Mouse (Mus musculus): ENCODE results near the gene Atp4b.

Atp4b gene

DNA sequence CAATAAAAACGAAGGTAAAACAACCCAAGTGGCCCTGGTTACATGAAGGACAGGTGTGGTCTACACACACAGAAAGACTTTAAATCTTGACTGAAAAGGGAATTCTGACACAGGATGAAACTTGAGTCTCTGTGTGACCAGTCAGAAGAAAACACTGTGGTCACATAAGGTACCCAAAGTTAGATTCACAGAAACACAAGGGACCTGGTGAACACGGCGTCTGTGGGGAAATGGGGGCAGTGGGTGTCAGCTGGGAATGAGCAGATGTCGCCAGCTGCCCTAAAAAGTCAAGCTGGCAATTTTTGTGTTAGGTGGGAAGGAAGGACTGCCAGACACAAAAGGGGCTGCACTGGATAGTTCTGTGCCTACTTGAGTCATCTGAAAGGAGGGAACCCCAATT is 13.6 kb downstream of the Atp4b start:
- DNase-seq (ENCODE audit: low read depth, low spot score) = no peak

DNA sequence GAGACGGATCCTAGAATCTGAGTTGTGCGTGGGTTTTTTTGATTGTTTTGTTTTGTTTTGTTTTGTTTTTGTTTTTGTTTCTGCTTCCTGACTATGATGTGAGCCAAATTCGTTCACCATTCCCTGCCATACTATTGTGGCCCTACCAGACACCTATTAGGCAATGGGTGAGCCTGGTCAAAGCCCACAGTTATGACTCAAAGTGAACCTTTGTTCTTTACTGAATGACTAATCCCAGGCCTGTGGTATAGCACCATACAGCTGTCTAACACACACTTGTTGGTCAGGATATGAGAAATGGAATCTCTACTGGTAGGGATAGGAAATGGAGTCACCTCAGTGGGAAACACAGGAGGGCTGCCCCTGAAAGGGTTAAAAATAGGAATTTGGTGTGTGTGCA is 14.1 kb downstream of the Atp4b start:
- peak; percentile 71 for DNase-seq (ENCODE audit: low read depth, low spot score)

DNA sequence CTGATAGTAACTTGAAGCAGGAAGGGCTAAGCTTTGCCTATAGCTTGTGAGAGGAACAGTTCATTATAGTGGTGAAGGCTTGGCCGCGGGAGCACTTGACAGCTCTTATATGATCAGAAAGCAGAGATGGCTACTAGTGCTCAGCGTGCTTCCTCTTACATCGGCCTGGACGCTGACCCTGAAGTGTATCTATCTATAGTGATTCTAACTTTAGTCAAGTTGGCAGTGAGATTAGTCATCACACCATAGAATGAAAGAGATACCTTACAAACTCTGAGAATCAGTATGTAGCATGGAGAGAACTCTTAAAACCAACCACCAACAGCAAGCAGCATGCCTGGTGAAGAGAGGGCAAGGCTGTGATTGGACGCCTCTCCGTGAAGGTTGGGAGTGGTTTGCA is 15.0 kb downstream of the Atp4b start:
- DNase-seq (ENCODE audit: low read depth, low spot score) = no peak

DNA sequence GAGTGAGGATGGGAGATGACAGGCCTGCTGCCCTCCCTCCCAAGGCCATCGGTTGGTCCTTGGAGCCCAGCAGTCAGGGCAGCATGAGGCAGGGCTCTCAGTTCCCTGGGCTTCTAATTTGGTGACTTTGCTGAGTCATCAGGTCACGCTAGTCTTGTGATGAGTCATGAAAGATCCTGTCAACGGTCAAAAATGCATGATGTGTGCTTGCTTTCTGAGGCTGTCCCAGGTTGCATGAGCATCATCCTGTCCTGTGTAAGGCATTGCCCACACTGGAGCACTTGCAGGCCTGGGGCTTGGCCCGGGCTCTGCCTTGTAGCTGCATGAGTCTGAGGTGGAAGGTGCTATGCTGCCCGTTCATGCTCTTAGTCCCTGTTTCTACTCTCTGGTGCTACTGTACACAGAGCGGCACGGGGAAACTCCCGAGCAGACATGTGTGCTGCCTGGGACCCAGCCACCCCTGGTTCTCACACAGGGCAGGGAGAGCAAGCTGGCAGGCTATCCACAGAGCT is 23.4 kb downstream of the Atp4b start:
- peak; percentile 95 for DNase-seq (ENCODE audit: low read depth, low spot score)

DNA sequence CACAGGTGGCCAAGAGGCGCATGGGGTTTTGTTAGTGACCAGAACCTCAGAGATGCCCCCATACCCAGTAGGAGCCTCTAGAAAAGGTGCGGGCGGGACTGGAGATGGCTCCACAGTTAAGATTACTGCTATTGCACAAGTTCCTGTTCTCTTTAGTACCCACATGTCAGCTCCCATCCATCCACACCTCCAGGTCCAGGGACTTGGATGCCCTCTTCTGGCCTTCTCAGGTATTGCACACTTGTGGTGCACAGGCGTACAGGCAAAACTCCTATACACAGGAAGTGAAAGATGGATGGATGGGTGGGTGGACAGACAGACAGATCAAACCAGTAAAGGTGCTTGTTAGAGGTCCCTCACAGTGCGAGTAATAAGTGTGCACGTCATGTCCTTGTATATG is 34.8 kb downstream of the Atp4b start:
- DNase-seq (ENCODE audit: low read depth, low spot score) = peak; percentile 50

DNA sequence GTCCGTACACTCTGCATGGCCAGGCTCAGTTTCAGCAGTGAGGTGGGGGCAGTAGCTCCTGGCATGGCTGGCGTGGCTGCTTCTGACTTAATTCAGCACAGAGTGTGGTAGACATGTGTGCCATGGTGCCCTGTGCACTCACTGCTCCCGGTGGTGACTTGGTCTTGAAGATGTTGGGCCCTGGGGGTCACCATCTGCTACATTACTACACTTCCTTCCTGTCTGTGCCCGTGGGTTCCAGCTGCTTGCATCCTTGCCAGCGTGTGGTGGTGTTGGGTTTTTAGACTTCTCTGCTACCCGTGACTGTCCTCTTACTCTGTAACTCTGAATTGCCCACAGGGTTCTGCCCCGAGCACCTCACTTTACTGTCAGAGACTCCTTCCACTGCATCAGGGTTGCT is 36.4 kb downstream of the Atp4b start:
- DNase-seq (ENCODE audit: low read depth, low spot score) = no peak

DNA sequence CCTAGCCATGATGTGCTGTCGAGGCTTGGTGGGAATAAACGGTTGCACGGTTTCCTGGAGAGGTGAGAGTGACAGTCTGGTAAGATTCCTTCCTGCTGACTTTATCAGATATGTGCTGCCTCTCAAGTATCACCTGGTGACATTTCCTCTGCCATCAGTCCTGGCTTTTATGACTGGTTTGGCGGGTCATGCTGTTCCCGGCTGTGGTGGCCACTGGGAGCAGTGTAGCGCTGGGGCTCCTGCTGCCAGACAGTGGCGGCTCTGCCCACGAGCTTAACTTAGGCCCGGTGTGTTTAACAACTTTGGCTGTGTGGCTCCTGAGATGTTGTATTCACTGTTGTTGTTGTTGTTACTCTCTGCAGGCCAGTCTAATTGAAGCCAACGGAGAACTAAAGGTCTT is 39.9 kb downstream of the Atp4b start:
- no peak for DNase-seq (ENCODE audit: low read depth, low spot score)

DNA sequence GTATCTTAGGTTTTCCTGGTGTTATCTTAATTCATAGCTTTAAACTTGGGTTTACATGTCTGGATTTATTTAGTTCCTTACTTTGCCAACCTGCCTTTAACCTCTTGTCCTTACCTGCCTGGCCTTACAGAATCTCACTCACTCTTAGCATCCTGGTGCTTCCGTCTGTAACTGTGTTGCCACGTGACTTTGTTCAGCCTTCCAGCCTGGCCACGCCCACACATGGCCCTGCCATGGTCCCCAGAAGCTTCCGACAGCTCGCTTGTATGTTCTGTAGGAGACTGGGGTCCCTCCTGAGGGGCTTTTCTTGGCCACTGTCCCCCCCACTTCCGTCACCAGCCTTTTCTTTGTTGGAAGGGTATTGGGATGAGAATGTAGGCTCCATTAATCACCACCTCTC is 40.4 kb downstream of the Atp4b start:
- no peak for DNase-seq (ENCODE audit: low read depth, low spot score)

DNA sequence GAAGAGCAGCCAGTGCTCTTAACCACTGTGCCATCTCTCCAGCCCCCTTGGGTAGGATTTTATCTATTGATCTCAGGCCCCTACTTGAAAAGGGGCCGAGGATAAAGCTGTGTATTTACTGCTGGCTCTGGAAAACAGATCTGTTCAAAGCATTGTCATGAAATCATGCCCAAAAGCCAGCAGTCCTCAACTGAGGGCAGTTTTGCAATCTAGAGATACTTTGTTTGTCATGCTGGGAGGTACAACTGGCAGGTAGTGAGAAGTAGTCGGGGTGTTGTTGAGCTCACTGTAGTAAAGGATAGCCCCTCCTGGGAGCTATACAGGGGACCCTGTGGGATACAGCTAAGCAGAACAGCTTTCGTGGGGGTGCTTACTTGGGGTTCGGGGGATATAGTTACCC is 42.7 kb downstream of the Atp4b start:
- no peak for DNase-seq (ENCODE audit: low read depth, low spot score)

DNA sequence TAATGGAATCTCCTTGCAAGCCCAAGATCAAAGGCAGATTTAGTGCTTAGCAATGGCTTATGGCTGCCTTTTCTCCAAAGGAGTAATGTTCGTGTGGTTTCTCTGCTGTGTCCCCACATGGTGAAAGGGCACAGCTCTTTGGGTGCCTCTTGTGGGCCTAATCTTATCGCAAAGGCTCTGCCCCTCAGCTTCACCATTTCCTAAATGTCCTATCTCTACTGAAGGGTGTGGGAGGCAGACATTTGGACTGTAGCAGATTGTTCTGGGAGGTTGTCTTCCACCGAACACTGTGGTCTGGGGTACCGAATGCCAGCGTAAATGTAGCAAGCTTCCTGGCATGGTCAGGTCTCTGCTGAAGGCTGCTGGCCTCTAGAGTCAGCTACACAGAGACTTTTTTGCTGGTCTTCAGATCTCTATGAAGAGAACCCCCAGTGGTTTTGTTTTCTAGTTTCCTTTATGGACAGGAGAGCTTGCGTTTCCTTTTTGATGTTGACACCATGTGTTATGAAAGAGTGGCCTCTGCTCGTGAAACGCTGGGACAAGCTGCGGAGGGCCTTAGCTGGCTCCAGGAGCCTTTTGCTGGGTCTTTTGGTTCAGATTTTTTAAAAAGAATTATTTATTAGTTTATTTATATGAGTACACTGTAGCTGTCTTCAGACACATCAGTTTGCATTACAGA is 43.3 kb downstream of the Atp4b start:
- DNase-seq (ENCODE audit: low read depth, low spot score) = no peak

DNA sequence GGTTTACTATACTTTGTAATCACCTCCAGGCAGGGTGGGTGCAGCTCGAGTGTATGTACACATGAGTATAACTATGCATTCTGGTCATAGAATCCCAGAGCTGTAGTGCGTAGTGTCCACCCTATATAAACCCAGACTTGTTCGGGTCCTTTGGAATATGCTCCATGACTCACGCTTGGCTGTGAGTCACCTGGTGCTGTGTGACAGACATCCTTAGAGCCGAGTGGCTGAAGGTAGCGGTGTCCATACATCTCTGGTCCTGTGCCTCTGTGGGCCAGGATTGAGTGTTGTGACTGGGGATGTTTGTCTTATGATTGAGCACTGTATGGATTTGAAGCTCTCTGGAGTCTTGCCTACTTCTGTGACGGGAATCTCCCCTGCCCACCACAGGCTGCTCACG is 44.0 kb downstream of the Atp4b start:
- peak; percentile 52 for DNase-seq (ENCODE audit: low read depth, low spot score)

DNA sequence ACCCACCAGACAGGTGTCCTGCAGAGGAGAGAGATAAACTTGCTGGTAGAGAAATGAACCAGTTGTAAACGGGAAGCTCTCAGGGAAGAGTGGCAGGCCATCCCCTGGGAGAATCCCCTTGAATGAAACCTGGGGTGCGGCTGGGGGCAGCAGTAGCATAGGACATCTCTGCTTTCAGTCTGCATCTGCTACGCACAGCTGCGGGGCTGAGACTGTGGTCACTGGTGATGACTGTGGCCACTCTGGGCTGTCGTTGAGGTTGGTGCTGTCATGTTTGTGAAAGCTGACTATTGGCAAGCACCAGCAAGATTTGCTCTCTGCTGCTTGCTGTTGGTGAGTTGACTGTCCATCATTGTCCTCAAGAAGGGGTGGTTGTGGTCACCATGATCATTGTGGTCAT is 45.0 kb downstream of the Atp4b start:
- peak; percentile 37 for DNase-seq (ENCODE audit: low read depth, low spot score)

DNA sequence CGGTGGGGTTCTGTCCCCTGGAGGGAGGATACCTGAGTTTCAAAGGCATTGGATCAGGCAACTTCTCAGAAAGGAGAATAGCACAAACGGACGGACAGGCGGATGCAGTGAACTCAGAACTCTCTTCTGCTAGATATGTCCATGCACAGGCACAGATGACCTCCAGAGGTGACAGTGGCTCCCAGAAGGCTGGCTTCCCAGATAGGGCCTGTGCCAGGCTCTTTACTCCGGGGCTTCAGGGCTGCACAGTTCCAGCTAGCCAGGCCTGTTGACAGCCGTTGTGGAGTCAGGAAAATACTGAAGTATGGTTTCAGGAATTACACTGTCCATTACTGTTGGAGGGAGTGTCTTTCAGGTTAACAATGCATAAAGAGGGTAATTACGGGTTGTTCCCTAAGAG is 46.6 kb downstream of the Atp4b start:
- DNase-seq (ENCODE audit: low read depth, low spot score) = no peak

DNA sequence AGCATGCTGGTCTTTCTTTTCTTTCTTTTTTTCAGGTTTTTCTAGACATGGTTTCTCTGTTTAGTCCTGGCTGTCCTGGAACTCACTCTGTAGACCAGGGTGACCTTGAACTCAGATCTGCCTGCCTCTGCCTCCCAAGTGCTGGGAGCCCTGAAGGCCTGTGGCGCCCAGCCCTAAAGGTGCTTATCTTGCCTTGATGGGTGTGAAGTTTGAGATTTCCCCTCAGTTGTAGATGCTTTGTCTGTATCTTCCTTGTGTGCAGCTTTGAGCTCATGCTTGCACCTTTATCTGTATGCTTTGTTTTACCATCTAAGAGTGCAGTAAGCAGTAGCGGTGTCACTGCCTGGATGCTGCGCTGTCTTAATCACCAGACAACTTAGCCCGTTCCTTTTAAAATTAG is 53.5 kb downstream of the Atp4b start:
- no peak for DNase-seq (ENCODE audit: low read depth, low spot score)

DNA sequence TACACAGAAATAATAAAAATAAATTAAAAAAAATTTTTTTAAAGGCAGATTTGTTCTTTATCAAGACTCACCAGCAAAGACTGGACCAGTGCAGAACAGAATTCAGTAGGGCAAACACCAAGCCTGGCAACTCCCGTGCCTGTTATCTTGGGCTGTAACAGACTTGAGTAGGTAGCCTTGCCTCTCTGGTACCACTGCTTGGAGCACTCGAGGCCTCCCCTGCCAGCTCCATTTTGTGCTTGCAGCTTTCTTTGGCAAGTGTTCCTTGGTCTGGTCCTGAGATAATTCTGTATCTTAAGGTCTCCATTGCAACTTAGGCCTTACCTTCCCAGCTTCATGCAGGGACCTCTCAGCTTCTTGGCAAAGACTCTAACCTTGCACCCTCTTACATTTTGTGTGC is 54.3 kb downstream of the Atp4b start:
- no peak for DNase-seq (ENCODE audit: low read depth, low spot score)

DNA sequence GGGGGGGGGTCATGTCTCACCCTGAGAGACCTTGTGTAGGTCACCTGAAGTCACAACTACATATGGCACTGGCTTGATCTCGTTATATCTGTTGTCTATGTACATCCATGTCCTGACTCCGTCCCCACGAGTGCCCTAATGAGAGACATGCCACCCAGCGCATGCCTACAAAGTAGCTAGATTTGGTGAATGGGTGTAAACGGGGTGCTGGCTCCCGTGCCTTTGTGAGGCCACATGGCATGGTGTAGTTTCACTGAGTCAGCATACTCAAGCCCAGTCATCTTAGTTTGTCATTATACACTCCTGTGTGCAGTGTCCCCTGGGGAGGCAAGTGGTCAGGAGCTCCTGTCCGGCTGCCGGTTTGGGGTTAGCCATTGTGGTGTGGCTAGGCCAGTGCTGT is 56.0 kb downstream of the Atp4b start:
- peak; percentile 20 for DNase-seq (ENCODE audit: low read depth, low spot score)

DNA sequence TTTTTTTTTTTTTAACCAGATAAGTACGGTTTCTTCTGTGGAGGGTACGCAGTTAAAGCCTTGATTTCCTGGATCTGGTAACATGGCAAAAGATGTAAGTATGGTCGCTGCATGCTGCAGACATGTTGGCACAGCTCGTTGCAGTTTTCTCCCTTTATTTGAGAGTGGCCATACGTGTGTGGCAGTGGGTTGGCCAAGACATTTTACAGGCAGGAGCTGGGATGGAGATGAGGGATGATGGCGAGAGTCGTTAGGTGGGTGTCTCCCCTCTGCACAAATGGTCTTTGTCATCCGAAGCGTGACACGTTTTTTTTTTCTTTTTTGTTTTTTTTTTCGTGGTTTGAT is 57.0 kb downstream of the Atp4b start:
- DNase-seq (ENCODE audit: low read depth, low spot score) = peak; percentile 53

DNA sequence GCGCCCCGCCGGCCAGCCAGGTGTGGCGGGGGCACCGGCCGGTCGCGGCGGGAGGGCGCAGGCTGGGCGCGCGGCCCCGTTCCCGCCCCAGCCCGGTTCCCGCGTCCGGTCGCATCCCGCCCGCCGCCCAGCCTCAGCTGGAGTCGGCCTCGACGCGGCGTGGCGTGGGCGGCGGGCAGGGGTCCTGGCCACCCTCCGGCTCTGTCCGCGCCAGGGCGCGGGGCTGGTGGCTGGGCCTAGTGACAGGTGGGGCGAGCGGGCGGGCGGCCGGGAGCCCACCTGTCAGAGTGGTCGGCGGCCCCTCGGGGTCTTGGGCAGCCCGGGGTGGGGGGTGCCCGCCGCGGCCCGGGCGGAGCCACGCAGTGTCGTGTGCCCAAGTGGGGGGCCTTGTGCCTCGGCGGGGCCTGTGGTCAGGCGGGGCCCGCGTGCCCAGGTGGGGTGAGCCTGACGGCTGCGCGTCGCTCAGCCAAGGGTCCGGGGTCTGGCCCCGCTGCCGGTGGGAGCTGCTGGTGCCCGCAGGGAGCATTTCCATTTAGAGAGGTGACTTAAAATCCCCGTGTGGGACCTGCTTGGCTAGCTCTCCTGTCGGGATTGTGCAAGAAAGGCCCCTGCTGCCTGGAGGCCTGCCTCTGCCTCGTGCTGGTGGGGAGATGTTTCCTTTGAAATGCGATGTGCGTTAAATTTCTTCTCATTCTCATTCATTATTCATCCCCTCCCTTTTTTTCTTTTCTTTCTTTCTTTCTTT is 57.6 kb downstream of the Atp4b start:
- DNase-seq (ENCODE audit: low read depth, low spot score) = no peak

DNA sequence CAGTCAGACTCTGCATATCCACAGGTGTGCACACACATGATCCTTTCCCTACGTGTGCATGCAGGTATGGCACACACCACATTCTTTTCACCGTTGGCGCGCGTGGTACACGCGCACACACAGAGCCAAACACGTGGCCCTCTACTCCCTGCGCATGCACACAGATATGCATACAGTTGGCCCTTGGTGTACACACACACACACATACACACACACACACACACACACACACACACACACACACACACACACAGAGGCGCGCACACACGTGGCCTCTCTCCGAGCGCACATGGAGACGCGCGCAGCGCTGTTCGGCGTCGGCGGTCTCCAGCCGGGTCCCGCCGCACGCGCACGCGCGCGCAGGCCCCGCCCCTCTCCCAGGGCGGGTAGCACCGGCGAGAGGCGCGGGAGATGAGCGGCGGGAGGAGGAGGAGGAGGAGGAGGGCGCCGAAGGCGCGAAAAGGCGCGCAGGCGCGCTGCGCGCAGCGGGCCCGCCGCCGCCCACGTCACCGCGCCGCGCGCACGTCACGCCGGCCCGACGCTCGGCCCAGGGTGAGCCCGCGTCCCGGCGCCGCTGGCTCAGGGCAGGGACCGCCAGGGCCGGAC is 58.3 kb downstream of the Atp4b start, which contains the start of gene Tfdp1:
Gene Tfdp1 (plus strand): TSS at position 497 of the 606 bp plus-strand sequence.
- DNase-seq (ENCODE audit: low read depth, low spot score) = peak; percentile 71

DNA sequence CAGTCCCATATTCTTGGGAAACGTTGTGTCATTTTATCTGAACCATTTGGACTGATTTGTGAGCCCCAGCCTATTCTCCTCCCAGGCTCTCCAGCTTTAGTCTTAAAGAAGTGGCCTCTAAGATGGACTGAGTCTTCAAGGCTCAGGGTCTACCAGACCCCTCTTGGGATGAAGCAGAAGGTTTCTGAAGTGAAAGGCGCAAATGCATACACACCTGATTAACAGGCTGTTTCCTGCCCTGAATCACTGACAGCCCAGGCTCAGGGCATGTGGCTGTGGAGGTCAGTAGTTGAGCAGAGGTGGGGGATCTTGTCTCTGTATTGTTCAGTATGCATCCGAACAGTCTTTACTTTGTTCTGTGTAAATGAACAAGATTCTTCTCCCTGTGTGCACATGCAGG is 58.9 kb downstream of the Atp4b start:
- DNase-seq (ENCODE audit: low read depth, low spot score) = peak; percentile 16

DNA sequence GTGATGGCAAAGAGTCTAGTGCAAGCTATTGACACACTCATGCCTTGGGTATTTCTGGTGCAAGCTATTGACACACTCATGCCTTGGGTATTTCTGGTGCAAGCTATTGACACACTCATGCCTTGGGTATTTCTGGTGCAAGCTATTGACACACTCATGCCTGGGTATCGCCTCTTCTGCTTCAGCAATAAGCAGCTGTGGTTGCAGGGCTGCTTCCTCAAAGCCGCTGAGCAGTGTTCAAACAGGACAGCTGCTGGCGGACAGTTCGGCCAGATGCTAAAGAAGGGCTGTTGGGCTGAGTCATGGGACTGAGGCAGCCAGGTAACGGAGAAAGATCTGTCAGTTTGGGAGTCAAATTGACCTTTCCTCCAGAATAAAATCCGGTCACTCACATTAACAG is 59.4 kb downstream of the Atp4b start:
- peak; percentile 48 for DNase-seq (ENCODE audit: low read depth, low spot score)

Data from 3T3-L1 (cell line).